Mouse (Mus musculus) CH12.LX (cell line): Measurements from ENCODE around the gene Cdkl3. TPM values are rescaled to one million over a fixed set of nuclear protein-coding genes. Genes with fewer than 3 reads are reported as not detected.

Source experiments
- DNase-seq: peaks from one replicate; pipeline ENCODE4 v3.0.0-alpha.2; 2013; ENCODE audit errors: extremely low read depth
- H3K27ac ChIP-seq: 2 replicates; pipeline ENCODE4 v1.5.1; 2012; ENCODE audit warnings: low read depth, mild to moderate bottlenecking, control low read depth, moderate library complexity; ENCODE audit not compliant: insufficient read depth
- H3K27me3 ChIP-seq: replicated peaks from 2 replicates; pipeline ENCODE3; 2012; ENCODE audit warnings: inconsistent platforms
- H3K36me3 ChIP-seq, 2 experiments: replicated peaks in 1 of 2; 2 replicates each; pipeline versions ENCODE3 to v1.6.1; 2012; ENCODE audit warnings: inconsistent platforms in 1 of 2, low read length in 1 of 2, mild to moderate bottlenecking in 1 of 2, mixed read lengths in 1 of 2, moderate library complexity in 1 of 2; ENCODE audit not compliant: control insufficient read depth in 1 of 2, insufficient read depth in 1 of 2
- H3K4me1 ChIP-seq, 2 experiments: 2 replicates each; pipeline ENCODE4 v1.6.1; 2012; ENCODE audit warnings: inconsistent platforms in 1 of 2, moderate library complexity in 1 of 2; ENCODE audit not compliant: insufficient read depth in 2 of 2, control insufficient read depth in 1 of 2
- H3K4me2 ChIP-seq: 2 replicates; pipeline ENCODE4 v1.6.1; 2012; ENCODE audit warnings: low read depth, mild to moderate bottlenecking, control low read depth; ENCODE audit not compliant: poor library complexity, insufficient read depth, severe bottlenecking
- H3K4me3 ChIP-seq, 3 experiments: fragments of 150-350 bp in 1 of 3; sonication (generic) in 1 of 3; replicated peaks in 1 of 3; 2 replicates each; pipeline versions ENCODE3 to v1.5.1; 2011 to 2012; ENCODE audit warnings: low read depth in 2 of 3, low read length in 2 of 3, mild to moderate bottlenecking in 2 of 3, moderate library complexity in 2 of 3, control low read depth in 1 of 3, improper control_type of control experiment in 1 of 3, inconsistent platforms in 1 of 3, mixed read lengths in 1 of 3; ENCODE audit not compliant: poor library complexity in 1 of 3
- H3K79me2 ChIP-seq: replicated peaks from 2 replicates; pipeline ENCODE4 v1.6.1; 2012; ENCODE audit warnings: mild to moderate bottlenecking, moderate library complexity; ENCODE audit not compliant: control insufficient read depth, poor library complexity, insufficient read depth, severe bottlenecking; ENCODE audit errors: extremely low read depth
- H3K9ac ChIP-seq: 2 replicates; pipeline ENCODE4 v1.6.1; 2012; ENCODE audit warnings: low read depth, mild to moderate bottlenecking, control low read depth, moderate library complexity; ENCODE audit not compliant: insufficient read depth
- H3K9me3 ChIP-seq: replicated peaks from 2 replicates; pipeline ENCODE3; 2012; ENCODE audit warnings: low read length, inconsistent platforms, mixed read lengths
- BHLHE40 ChIP-seq: IDR thresholded peaks from 2 replicates; pipeline ENCODE4 v1.6.1; 2011; ENCODE audit warnings: mild to moderate bottlenecking, low read depth, low read length, improper control_type of control experiment
- CHD2 ChIP-seq: IDR thresholded peaks from 2 replicates; pipeline ENCODE4 v1.6.1; 2011; ENCODE audit warnings: low read length, improper control_type of control experiment
- CTCF ChIP-seq, 2 experiments: IDR thresholded peaks in 1 of 2; conservative IDR thresholded peaks in 1 of 2; 2 replicates each; pipeline ENCODE4 v1.5.1; 2011 to 2012; ENCODE audit warnings: low read depth in 2 of 2, low read length in 2 of 2, improper control_type of control experiment in 1 of 2, inconsistent platforms in 1 of 2, mild to moderate bottlenecking in 1 of 2, moderate library complexity in 1 of 2
- ELF1 ChIP-seq: IDR thresholded peaks from 2 replicates; pipeline ENCODE4 v1.6.1; 2014; ENCODE audit warnings: low read depth, mild to moderate bottlenecking, inconsistent platforms, low read length, improper control_type of control experiment
- EP300 ChIP-seq: IDR thresholded peaks from 2 replicates; pipeline ENCODE4 v1.6.1; 2011; ENCODE audit warnings: low read length, improper control_type of control experiment
- ETS1 ChIP-seq: conservative IDR thresholded peaks from 2 replicates; pipeline ENCODE4 v1.6.1; 2012; ENCODE audit warnings: low read depth, mild to moderate bottlenecking, inconsistent platforms, low read length, improper control_type of control experiment, moderate library complexity
- GABPA ChIP-seq: IDR thresholded peaks from 2 replicates; pipeline ENCODE4 v1.6.1; 2012; ENCODE audit warnings: low read depth, low read length, improper control_type of control experiment, inconsistent platforms; ENCODE audit not compliant: insufficient replicate concordance
- IRF4 ChIP-seq: IDR thresholded peaks from 2 replicates; pipeline ENCODE4 v1.6.1; 2014; ENCODE audit warnings: low read depth, mild to moderate bottlenecking, inconsistent platforms, low read length, improper control_type of control experiment
- JUN ChIP-seq: IDR thresholded peaks from 2 replicates; pipeline ENCODE4 v1.6.1; 2011; ENCODE audit warnings: low read depth, mild to moderate bottlenecking, low read length, improper control_type of control experiment, moderate library complexity; ENCODE audit not compliant: insufficient read depth
- KAT2A ChIP-seq: IDR thresholded peaks from 2 replicates; pipeline ENCODE4 v1.6.1; 2012; ENCODE audit warnings: low read length, improper control_type of control experiment, inconsistent platforms; ENCODE audit not compliant: insufficient replicate concordance
- MAX ChIP-seq: IDR thresholded peaks from 2 replicates; pipeline ENCODE4 v1.6.1; 2011; ENCODE audit warnings: low read length, improper control_type of control experiment
- MAZ ChIP-seq: IDR thresholded peaks from 2 replicates; pipeline ENCODE4 v1.6.1; 2012; ENCODE audit warnings: low read depth, mild to moderate bottlenecking, inconsistent platforms, low read length, improper control_type of control experiment, moderate library complexity
- MEF2A ChIP-seq: IDR thresholded peaks from 2 replicates; pipeline ENCODE4 v1.6.1; 2014; ENCODE audit warnings: low read depth, mild to moderate bottlenecking, inconsistent platforms, low read length, improper control_type of control experiment, borderline replicate concordance
- MXI1 ChIP-seq: IDR thresholded peaks from 2 replicates; pipeline ENCODE4 v1.6.1; 2011; ENCODE audit warnings: mild to moderate bottlenecking, low read depth, low read length, improper control_type of control experiment
- NELFE ChIP-seq: IDR thresholded peaks from 2 replicates; pipeline ENCODE4 v1.6.1; 2011; ENCODE audit warnings: low read depth, low read length, improper control_type of control experiment
- NRF1 ChIP-seq: IDR thresholded peaks from 2 replicates; pipeline ENCODE4 v1.6.1; 2014; ENCODE audit warnings: low read depth, mild to moderate bottlenecking, inconsistent platforms, low read length, improper control_type of control experiment, moderate library complexity
- RCOR1 ChIP-seq: conservative IDR thresholded peaks from 2 replicates; pipeline ENCODE4 v1.6.1; 2012; ENCODE audit warnings: low read depth, mild to moderate bottlenecking, inconsistent platforms, low read length, improper control_type of control experiment
- TBP ChIP-seq: conservative IDR thresholded peaks from 2 replicates; pipeline ENCODE4 v1.6.1; 2011; ENCODE audit warnings: low read depth, low read length, improper control_type of control experiment
- TCF12 ChIP-seq: IDR thresholded peaks from 2 replicates; pipeline ENCODE4 v1.6.1; 2014; ENCODE audit warnings: low read depth, mild to moderate bottlenecking, inconsistent platforms, low read length, improper control_type of control experiment
- USF1 ChIP-seq: IDR thresholded peaks from 2 replicates; pipeline ENCODE4 v1.6.1; 2014; ENCODE audit warnings: low read depth, mild to moderate bottlenecking, inconsistent platforms, low read length, improper control_type of control experiment
- ZC3H11A ChIP-seq: IDR thresholded peaks from 2 replicates; pipeline ENCODE4 v1.6.1; 2012; ENCODE audit warnings: low read depth, mild to moderate bottlenecking, inconsistent platforms, low read length, improper control_type of control experiment
- ZKSCAN1 ChIP-seq: IDR thresholded peaks from 2 replicates; pipeline ENCODE4 v1.6.1; 2012; ENCODE audit warnings: low read depth, inconsistent platforms, low read length, improper control_type of control experiment, borderline replicate concordance
- ZMIZ1 ChIP-seq: IDR thresholded peaks from 2 replicates; pipeline ENCODE4 v1.6.1; 2012; ENCODE audit warnings: low read depth, mild to moderate bottlenecking, inconsistent platforms, low read length, improper control_type of control experiment
- ZNF384 ChIP-seq: IDR thresholded peaks from 2 replicates; pipeline ENCODE4 v1.6.1; 2012; ENCODE audit warnings: low read depth, low read length, improper control_type of control experiment, inconsistent platforms
- dilution Hi-C: fragments of 300-500 bp; cut with MboI; formaldehyde crosslinking; loops from 2 replicates; pipeline ENCODE4 v1.14.3; 2020; ENCODE audit warnings: low sequenced_read_pairs; ENCODE audit not compliant: extremely low pct_unique_long_range_greater_than_20kb, extremely low pct_ligation_motif_present
- in situ Hi-C: fragments of 300-500 bp; cut with MboI; formaldehyde crosslinking; loops from 3 replicates; pipeline ENCODE4 v1.14.3; 2019; ENCODE audit warnings: low sequenced_read_pairs, low pct_ligation_motif_present, low pct_unique_long_range_greater_than_20kb, mixed read lengths
- polyA plus RNA-seq: library from polyadenylated mRNA; unstranded; fragments of >175 nt; gene quantifications from 2 replicates; pipeline ENCODE4 v1.2.1, GENCODE M21; 2012; ENCODE audit warnings: low read depth; ENCODE audit not compliant: insufficient read length
- total RNA-seq, 2 experiments: library from RNA; depleted of rRNA; stranded (reverse); fragments of 300-350 nt in 1 of 2; fragments of >200 nt in 1 of 2; gene quantifications; 2 replicates each; pipeline ENCODE4 v1.2.3; 2012 to 2014

Gene Cdkl3
- total and polyA plus RNA-seq, 3 experiments: 4.4 to 9.7 (median 8.0) TPM

- TF ChIP-seq NELFE (peak; percentile 36; the same call in 1 of the 2 replicates), ZKSCAN1 (no peak)
- TF ChIP-seq, all 38 proteins: peak for 15
These were observed 7.0 kb downstream of the Cdkl3 start (continued) for GRCm38 (mm10) chr11:52011011-52011410.

- H3K4me1 ChIP-seq: peaks cover 12 to 32% of the 10 kb centered on the region in 2 experiments
- in situ Hi-C loops: no loop called here
- H3K27me3 ChIP-seq: no peaks in the 10 kb centered on the region
- dilution Hi-C loops: no loop called here
- H3K79me2 ChIP-seq: no peaks in the 10 kb centered on the region
- H3K4me2 ChIP-seq: peak overlapping the region; percentile 95
- peaks cover 0 to 13% of the 10 kb centered on the region in 2 experiments for H3K36me3 ChIP-seq
- H3K9ac ChIP-seq: peak overlapping the region; percentile 72
- no peaks in the 10 kb centered on the region for H3K9me3 ChIP-seq
- TF ChIP-seq ZMIZ1: no peak
- no peak for TF ChIP-seq NRF1
- no peak for TF ChIP-seq CTCF (conservative IDR thresholded peaks at IDR 0.05 in 1 of 2, IDR thresholded peaks at IDR 0.05 in 1 of 2; ENCODE audit: low read depth in 2 of 2, low read length in 2 of 2)
- 0 out of 2 replicates have a peak, but pooled peaks have one; percentile 20 for TF ChIP-seq EP300
- TF ChIP-seq ZNF384: 0 out of 2 replicates have a peak, but pooled peaks have one; percentile 29
- peak; percentile 76; the same call in 1 of the 2 replicates for TF ChIP-seq MEF2A
- peak; percentile 11; the same call in 1 of the 2 replicates for TF ChIP-seq BHLHE40
- no peak for TF ChIP-seq CHD2
- no peak for TF ChIP-seq ZKSCAN1
- 0 out of 2 replicates have a peak, but pooled peaks have one; percentile 22 for TF ChIP-seq ETS1
- 0 out of 2 replicates have a peak, but pooled peaks have one; percentile 23 for TF ChIP-seq TBP
- 0 out of 2 replicates have a peak, but pooled peaks have one; percentile 2 for TF ChIP-seq NELFE
- 0 out of 2 replicates have a peak, but pooled peaks have one; percentile 31 for TF ChIP-seq RCOR1
- 0 out of 2 replicates have a peak, but pooled peaks have one; percentile 56 for TF ChIP-seq TCF12
- TF ChIP-seq, all 38 proteins: peak for 9
- peak overlapping the region; percentile 63 for H3K27ac ChIP-seq
- DNase-seq: peak; percentile 65
- H3K4me3 ChIP-seq: peak overlapping the region; percentile 13 to 37 (median 33)
These were observed 7.5 kb downstream of the Cdkl3 start for GRCm38 (mm10) chr11:52011541-52011940.

- no peak for DNase-seq
- Histone ChIP-seq H3K9ac (no peak overlapping the region), H3K36me3 (peaks cover 0 to 21% of the 10 kb centered on the region in 2 experiments), H3K4me3 (no peak overlapping the region), H3K27me3 (no peaks in the 10 kb centered on the region), H3K9me3 (no peaks in the 10 kb centered on the region), H3K79me2 (no peaks in the 10 kb centered on the region), H3K27ac (no peak overlapping the region), H3K4me1 (peaks cover 0 to 5% of the 10 kb centered on the region in 2 experiments; a peak in 2 of 4 replicates), H3K4me2 (no peak overlapping the region)
- in situ Hi-C loops (no loop called here), dilution Hi-C loops (no loop called here)
- TF ChIP-seq NRF1 (no peak), MAZ (no peak), GABPA (no peak), ELF1 (no peak), KAT2A (no peak), MXI1 (no peak), ZNF384 (no peak), ZC3H11A (no peak), MAX (no peak), EP300 (no peak), CHD2 (no peak), IRF4 (no peak), USF1 (no peak), JUN (no peak), NELFE (no peak), TCF12 (no peak), BHLHE40 (no peak)
These were observed 14.2 kb downstream of the Cdkl3 start for GRCm38 (mm10) chr11:52018217-52018616.
